Mouse (Mus musculus) cerebellum, adult 2 months (tissue): ENCODE data around the gene Becn1. TPM values are rescaled to one million over a fixed set of nuclear protein-coding genes. Genes with fewer than 3 reads are reported as not detected.

Source experiments
- DNase-seq, 2 experiments: peaks; one replicate each; pipeline ENCODE4 v3.0.0; 2021
- H3K27ac ChIP-seq: fragments of 200-500 bp; 2 replicates; pipeline ENCODE4 v1.5.1; 2012; ENCODE audit warnings: low read length, control low read depth, inconsistent platforms; ENCODE audit not compliant: insufficient read depth
- H3K27me3 ChIP-seq: fragments of 200-500 bp; 2 replicates; pipeline ENCODE4 v1.6.1; 2012; ENCODE audit warnings: inconsistent platforms, mild to moderate bottlenecking, low read length, moderate library complexity; ENCODE audit not compliant: control insufficient read depth, insufficient read depth
- H3K4me1 ChIP-seq: fragments of 200-500 bp; 2 replicates; pipeline ENCODE4 v1.6.1; 2011; ENCODE audit warnings: low read length; ENCODE audit not compliant: control insufficient read depth, insufficient read depth
- H3K4me3 ChIP-seq: fragments of 200-500 bp; replicated peaks from 2 replicates; pipeline ENCODE3; 2011; ENCODE audit warnings: mild to moderate bottlenecking, low read depth, low read length, control low read depth; ENCODE audit not compliant: insufficient read depth
- CTCF ChIP-seq: fragments of 200-500 bp; IDR thresholded peaks from 2 replicates; pipeline ENCODE4 v1.5.1; 2011; ENCODE audit warnings: low read depth, mild to moderate bottlenecking, control low read depth, low read length, moderate library complexity, borderline replicate concordance; ENCODE audit not compliant: insufficient read depth
- POLR2A ChIP-seq: fragments of 200-500 bp; IDR thresholded peaks from 2 replicates; pipeline ENCODE4 v1.6.1; 2011; ENCODE audit warnings: low read length, control low read depth, borderline replicate concordance; ENCODE audit not compliant: insufficient read depth
- WGBS: fragments of 180-500 bp; shearing (Covaris S2); methylation state at CpG from one replicate; pipeline ENCODE4 v1.1.7; 2018; 5-methylcytosine and 5-hydroxymethylcytosine counted together
- polyA plus RNA-seq: library from polyadenylated mRNA; depleted of rRNA; stranded (reverse); fragments of >200 nt; gene quantifications from 2 replicates; pipeline ENCODE4 v1.2.3, GENCODE M21; 2012

Gene Becn1
- polyA plus RNA-seq, 1 experiment = 132 TPM

DNA sequence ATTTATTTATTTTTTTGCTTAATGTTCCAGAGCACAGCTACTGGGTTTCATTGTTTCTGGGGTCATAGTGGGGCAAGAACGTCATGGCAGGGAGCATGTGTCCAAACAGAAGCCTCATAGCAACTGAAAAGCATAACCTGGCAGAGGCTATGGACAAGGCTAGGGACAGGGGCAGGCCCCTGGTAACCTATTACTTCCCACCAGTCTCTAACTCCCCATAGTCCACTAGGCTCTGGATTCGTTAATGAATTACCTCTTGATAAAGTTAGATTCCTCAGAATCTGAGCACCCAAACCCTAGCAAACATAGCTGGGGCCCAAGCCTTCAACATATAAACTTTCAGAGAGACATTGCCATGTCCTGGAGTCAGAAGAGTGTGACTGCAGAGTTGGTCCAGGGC, 51.1 kb downstream of the Becn1 start:
- no peaks in the 10 kb centered on the region for H3K4me1 ChIP-seq
- no peak overlapping the region for H3K27ac ChIP-seq
- 65% methylated on average over 2 of the region's 2 CpGs for WGBS
- no peak for DNase-seq
- H3K27me3 ChIP-seq = no peaks in the 10 kb centered on the region; the same call in 1 of the 2 replicates
- TF ChIP-seq POLR2A (no peak), CTCF (no peak)
- no peak overlapping the region for H3K4me3 ChIP-seq

DNA sequence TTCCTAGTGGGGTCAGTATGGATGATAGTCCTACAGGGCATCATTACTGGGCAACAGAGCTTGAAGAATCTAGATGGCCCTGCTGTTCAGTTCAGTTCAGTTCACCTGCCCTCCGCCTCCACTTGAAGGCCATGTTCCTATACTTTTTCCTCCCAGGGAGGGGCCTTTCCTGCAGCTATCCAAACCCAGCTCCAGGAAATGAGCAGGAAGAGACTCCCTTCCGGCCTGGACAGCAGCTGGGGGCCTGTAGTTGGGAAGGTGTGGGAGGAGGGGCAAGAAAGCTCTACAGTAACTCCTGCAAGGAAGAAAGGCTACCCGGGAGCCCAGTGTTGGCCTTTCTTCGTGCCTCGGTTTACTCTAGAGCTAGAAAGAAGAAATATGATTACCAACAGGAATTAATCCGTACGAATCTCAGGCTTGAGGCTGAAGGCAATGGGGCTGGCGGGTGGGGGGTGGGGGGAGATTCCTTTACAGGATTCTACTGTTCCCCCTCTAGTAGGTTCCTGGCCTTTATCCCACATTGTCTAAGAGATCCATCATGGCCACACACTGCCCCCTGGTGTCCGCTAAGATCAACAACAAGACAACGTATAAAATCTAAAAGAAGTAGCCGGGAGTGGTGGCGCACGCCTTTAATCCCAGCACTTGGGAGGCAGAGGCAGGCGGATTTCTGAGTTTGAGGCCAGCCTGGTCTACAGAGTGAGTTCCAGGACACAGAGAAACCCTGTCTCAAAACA, 53.7 kb downstream of the Becn1 start:
- H3K4me1 ChIP-seq = no peaks in the 10 kb centered on the region
- 31% methylated on average over 14 of the region's 14 CpGs for WGBS
- no peak overlapping the region for H3K27ac ChIP-seq
- H3K27me3 ChIP-seq = no peaks in the 10 kb centered on the region; the same call in 1 of the 2 replicates
- H3K4me3 ChIP-seq = no peak overlapping the region
- DNase-seq = peak; percentile 47 to 55
- no peak for TF ChIP-seq POLR2A
- peak; percentile 61; the same call in 1 of the 2 replicates for TF ChIP-seq CTCF

- Histone ChIP-seq H3K27me3 (no peaks in the 10 kb centered on the region; the same call in 1 of the 2 replicates), H3K27ac (no peak overlapping the region), H3K4me3 (no peak overlapping the region), H3K4me1 (no peaks in the 10 kb centered on the region)
- TF ChIP-seq POLR2A (no peak), CTCF (no peak)
- WGBS = 81% methylated on average over 6 of the region's 6 CpGs
- no peak for DNase-seq
Measured at GRCm38 (mm10) chr11:101247521-101248030, 54.5 kb downstream of the Becn1 start.

GRCm38 (mm10) chr11:101246702-101247012, 55.4 kb downstream of the Becn1 start:
- DNase-seq = no peak
- 23% methylated on average over 7 of the region's 7 CpGs for WGBS
- Histone ChIP-seq H3K4me1 (no peaks in the 10 kb centered on the region), H3K4me3 (peak overlapping the region; percentile 9), H3K27ac (no peak overlapping the region), H3K27me3 (no peaks in the 10 kb centered on the region; the same call in 1 of the 2 replicates)
- no peak for TF ChIP-seq POLR2A
- no peak for TF ChIP-seq CTCF

DNA sequence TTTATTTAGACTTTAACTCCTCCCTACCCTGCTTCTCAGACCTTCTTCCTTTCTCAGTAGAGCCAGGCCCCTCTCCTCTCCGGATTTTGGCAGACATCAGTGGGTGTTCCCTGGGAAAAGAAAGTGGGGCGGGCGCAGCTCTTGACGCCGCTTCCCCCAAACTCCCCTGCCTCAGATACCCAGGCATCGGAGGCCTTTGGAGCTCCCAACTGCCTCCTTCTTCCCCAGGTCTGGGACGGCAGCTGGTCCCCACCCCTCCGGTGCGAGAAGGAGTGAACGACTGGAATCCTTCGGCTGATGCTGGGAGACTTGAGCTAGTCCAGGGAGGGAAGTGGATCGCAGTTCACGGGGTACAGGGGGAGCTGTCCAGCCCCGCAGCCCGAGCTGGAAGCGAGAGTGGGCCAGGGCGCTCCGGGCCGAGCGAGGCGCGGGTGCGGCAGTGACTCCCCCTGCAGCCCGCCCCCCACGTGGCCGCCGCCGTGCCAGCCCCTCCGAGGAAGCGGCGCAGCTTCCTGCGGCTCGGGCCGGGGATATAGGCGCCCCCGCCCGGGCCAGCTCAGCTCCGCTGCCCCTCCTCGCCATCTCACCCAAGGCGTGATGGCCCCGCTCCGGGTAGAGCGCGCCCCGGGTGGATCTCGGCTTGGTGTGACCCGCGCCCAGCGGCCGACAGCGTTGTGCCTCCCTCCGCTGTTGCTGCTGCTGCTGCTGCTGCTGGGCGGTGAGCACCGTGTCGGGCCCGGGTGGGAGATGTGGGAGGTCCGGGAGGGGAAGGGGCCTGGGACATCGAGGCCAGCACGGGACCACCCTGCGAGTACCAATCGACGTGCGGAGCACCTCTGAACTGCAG, 56.0 kb downstream of the Becn1 start, which contains the start of gene Ramp2:
Ramp2 (plus strand) TSS at position 174 of the 847 bp plus-strand sequence.
- Histone ChIP-seq H3K27ac (peak within 1 kb of the TSS; percentile 17; the same call in 1 of the 2 replicates), H3K4me3 (peak within 1 kb of the TSS; percentile 51), H3K4me1 (no peaks in the 10 kb centered on the region), H3K27me3 (no peaks in the 10 kb centered on the region; the same call in 1 of the 2 replicates)
- peak in 1 of 2 experiments; percentile 22 for DNase-seq
- TF ChIP-seq CTCF = no peak
- 1% methylated on average over 61 of the region's 63 CpGs for WGBS

DNA sequence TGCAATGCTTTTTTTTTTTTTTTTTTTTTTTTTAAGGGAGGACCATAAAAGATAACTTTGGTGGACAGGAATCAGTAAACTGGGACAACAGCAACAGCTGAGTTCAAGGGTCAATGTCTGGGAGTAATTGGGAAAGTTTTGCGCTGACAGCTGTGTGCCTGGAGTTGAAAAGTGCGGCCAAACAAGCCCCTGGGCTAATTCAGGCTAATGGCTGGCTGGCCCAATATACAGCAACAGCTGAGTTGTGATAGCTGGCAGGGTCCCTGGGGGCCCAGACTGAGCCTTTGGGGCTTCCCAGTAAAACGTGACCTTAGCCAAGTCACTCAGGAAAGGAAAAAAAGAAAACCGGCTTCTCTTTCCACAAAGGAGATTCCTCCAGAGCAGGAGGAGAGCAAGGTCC, 57.0 kb downstream of the Becn1 start:
- Histone ChIP-seq H3K27ac (no peak overlapping the region), H3K4me3 (no peak overlapping the region), H3K27me3 (no peaks in the 10 kb centered on the region; the same call in 1 of the 2 replicates), H3K4me1 (no peaks in the 10 kb centered on the region)
- TF ChIP-seq CTCF = no peak
- no peak for TF ChIP-seq POLR2A
- WGBS = 53% methylated on average over 4 of the region's 4 CpGs
- DNase-seq = no peak

DNA sequence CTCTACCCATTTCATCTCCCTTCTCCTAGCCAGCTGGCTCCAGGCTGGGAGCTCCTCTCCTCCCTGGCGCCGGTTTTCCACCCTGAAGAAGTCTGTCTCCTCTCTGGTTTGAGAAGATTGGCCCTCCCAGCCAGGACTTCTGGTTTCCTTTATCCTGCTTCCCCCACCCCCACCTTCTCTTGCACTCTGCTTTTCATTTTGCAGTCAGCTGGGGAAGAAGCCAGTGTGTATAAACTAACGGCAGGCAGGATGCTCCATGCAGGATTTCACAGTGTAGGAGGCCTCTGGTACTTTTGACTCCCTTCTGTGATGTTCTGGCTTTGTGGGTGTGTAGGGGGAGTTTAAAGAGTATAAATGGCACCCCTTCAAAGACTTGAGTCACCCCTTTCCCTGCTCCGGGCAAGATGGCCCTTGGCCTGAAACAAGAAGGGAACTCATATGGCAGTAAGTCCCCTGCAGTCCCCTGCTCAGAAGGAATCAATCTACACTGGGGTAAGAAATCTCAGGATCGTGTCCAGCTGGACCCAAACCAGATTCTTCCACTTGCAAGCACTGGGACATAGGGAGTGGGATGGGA, 63.9 kb downstream of the Becn1 start:
- no peaks in the 10 kb centered on the region for H3K27me3 ChIP-seq
- TF ChIP-seq CTCF (no peak), POLR2A (no peak)
- H3K27ac ChIP-seq = no peak overlapping the region
- WGBS = 8% methylated on average over 5 of the region's 5 CpGs
- no peak overlapping the region for H3K4me3 ChIP-seq
- H3K4me1 ChIP-seq = no peaks in the 10 kb centered on the region
- no peak for DNase-seq
